Mouse (Mus musculus): ENCODE measurements around the gene Zfp976. TPM values are rescaled to one million over a fixed set of nuclear protein-coding genes. Genes with fewer than 3 reads are reported as not detected.

Zfp976 gene
- polyA plus RNA-seq (2014; fragmentation: Illumina TruSeq; extraction: RNeasy Lipid Tissue Mini Kit (QIAGEN cat#74804); ENCODE audit: low read depth, low replicate concordance) = 11.3 TPM

DNA sequence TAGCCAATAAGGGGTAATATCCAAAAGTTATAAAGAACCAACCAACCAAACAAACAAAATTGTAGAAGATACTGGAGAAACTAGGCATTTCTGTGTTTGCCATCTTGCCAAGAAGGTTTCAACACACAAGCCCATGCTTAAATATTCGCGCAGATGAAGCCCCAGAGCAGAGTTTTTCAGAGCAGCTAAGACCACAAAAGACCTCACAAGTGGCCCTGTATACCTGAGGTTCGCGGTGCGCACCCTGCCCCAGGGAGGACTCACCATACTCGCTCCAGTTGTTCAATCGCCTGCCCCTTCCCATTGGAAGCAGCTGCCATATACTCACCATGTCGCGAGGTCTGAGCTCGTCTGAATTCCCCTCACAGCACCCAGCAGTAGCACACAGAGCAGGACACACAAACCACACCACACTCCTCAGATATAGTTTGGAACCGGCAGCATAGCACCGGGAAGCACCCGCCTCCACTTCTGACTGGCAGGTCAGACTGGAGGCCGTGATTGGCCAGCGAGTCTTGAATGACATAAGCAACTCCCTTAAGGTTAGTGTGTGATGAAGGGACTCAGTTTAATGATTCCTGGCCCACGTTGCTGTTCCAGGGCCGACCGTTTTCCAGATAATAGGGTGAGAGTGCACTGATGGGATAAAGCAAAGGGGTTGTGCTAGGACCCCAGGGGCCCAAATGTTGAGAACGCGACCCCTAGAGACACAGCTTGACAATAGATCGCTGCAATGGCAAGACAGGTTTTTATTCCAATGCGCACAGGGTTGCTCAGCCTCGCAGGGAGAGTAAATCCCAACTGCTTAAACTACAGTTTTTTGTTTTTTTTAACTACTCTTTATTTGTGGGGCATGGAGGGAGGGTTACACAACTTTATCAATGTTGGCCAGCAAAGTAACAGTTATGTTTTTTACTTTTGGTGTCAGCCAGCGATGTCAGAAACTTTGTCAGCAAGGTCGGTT is at the start of gene Zfp976:
Zfp976 (minus strand) TSS at position 437 of the 964 bp plus-strand sequence.

DNA sequence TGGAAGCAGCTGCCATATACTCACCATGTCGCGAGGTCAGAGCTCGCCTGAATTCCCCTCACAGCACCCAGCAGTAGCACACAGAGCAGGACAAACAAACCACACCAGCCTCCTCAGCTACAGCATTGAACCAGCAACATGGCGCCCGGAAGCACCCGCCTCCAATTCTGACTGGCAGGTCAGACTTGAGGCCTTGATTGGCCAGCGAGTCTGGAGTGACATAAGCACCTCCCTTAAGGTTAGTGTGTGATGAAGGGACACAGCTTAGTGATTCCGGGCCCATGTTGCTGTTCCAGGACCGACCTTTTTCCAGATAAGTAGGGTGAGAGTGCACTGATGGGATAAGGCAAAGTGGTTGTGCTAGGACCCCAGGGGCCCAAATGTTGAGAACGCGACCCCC is 50.0 kb downstream of the Zfp976 start, which contains the start of gene Zfp977:
Zfp977 (minus strand) TSS at position 135 of the 400 bp plus-strand sequence.

DNA sequence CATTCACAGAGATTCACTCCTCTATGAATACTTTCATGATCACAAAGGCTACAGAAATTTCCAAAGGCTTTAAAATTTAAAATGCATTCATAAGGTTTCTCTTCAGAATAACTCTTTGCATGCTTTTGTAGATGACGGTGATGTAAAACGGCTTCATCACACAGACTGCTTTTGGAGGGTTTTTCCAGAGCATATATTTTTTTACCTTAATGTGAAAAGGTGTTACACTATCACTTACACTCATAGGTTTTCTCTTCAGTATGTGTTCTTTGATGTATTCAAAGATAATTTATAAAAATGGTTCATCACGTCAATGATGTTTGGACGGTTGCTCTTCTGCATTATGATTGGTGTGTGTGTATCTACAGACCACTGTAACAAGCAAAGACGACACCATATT is 63.9 kb downstream of the Zfp976 start, which contains the start of gene Gm21028:
Gm21028 (minus strand) TSS at position 101 of the 400 bp plus-strand sequence.

Other genes with a start within 250 kb of the Zfp976 start
- gene 4933421I07Rik, start 194.5 kb downstream of the Zfp976 start, polyA plus RNA-seq (2014; fragmentation: Illumina TruSeq; extraction: RNeasy Lipid Tissue Mini Kit (QIAGEN cat#74804); ENCODE audit: low read depth, low replicate concordance) = 13.1 TPM
- gene Zfp141, start 136.8 kb downstream of the Zfp976 start, polyA plus RNA-seq (2014; fragmentation: Illumina TruSeq; extraction: RNeasy Lipid Tissue Mini Kit (QIAGEN cat#74804); ENCODE audit: low read depth, low replicate concordance) = 19.4 TPM
- not detected for gene Gm21028, start 64.0 kb downstream of the Zfp976 start, polyA plus RNA-seq (2014; fragmentation: Illumina TruSeq; extraction: RNeasy Lipid Tissue Mini Kit (QIAGEN cat#74804); ENCODE audit: low read depth, low replicate concordance)
- 13.2 TPM for gene Zfp977, start 50.0 kb downstream of the Zfp976 start, polyA plus RNA-seq (2014; fragmentation: Illumina TruSeq; extraction: RNeasy Lipid Tissue Mini Kit (QIAGEN cat#74804); ENCODE audit: low read depth, low replicate concordance)
- gene Zfp975, start 50.2 kb upstream of the Zfp976 start, polyA plus RNA-seq (2014; fragmentation: Illumina TruSeq; extraction: RNeasy Lipid Tissue Mini Kit (QIAGEN cat#74804); ENCODE audit: low read depth, low replicate concordance) = 10.8 TPM
- 27.1 TPM for gene Gm17067, start 84.4 kb upstream of the Zfp976 start, polyA plus RNA-seq (2014; fragmentation: Illumina TruSeq; extraction: RNeasy Lipid Tissue Mini Kit (QIAGEN cat#74804); ENCODE audit: low read depth, low replicate concordance)
- gene Vmn2r62, start 150.9 kb upstream of the Zfp976 start, polyA plus RNA-seq (2014; fragmentation: Illumina TruSeq; extraction: RNeasy Lipid Tissue Mini Kit (QIAGEN cat#74804); ENCODE audit: low read depth, low replicate concordance) = not detected
- 2.6 TPM for gene Gm2381, start 224.6 kb upstream of the Zfp976 start, polyA plus RNA-seq (2014; fragmentation: Illumina TruSeq; extraction: RNeasy Lipid Tissue Mini Kit (QIAGEN cat#74804); ENCODE audit: low read depth, low replicate concordance)

Data from testis, adult 10 weeks (tissue).